Mouse (Mus musculus): ENCODE data around the gene Pde6d. TPM values are rescaled to one million over a fixed set of nuclear protein-coding genes. Genes with fewer than 3 reads are reported as not detected.
"Not testable (repeated sequence)": the region's sequence is repeated elsewhere in the genome, so short reads cannot be mapped to it uniquely, and the experiment has no call there.

Gene Pde6d
- polyA plus RNA-seq, 1 experiment from 2014 or later: 48.1 TPM

DNA sequence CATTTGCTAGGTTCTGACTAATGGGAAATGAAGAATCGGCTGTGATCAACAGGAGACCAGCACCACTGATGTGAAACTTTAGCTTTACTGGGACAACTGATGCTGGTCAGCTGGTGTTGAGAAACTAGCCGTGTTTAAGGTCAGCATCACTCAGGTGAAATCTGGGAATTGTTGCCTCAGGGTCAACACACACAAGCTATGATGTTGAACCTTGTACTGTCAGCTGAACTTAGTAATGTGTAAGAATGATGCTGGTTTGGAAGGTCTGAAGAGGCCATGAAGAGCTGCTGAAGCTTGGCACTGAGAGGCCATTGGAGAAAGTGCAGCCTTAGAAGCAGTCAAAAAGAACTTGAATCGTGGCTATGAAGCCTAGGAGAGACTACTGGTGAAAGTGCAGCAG lies 26.8 kb downstream of the Pde6d start:
- Histone ChIP-seq H3K36me3 (ENCODE audit: control insufficient read depth, insufficient read depth, low read length) (no peaks in the 10 kb centered on the region), H3K4me3 (ENCODE audit: low read depth, low read length) (no peak overlapping the region), H3K9ac (ENCODE audit: low read depth, low read length) (no peak overlapping the region), H3K4me2 (no peak overlapping the region), H3K4me1 (replicated peaks; ENCODE audit: control insufficient read depth, insufficient read depth, low read length) (peaks cover 13% of the 10 kb centered on the region), H3K27ac (ENCODE audit: low read depth, low read length) (no peak overlapping the region), H3K9me3 (ENCODE audit: control insufficient read depth, low read length) (no peaks in the 10 kb centered on the region), H3K27me3 (replicated peaks; ENCODE audit: control insufficient read depth, insufficient read depth, low read length) (no peaks in the 10 kb centered on the region)
- 82% methylated on average over 3 of the region's 3 CpGs for WGBS
- no peak for ATAC-seq (replicated peaks; ENCODE audit: low FRiP score)
- DNase-seq (ENCODE audit: low spot score): no peak

DNA sequence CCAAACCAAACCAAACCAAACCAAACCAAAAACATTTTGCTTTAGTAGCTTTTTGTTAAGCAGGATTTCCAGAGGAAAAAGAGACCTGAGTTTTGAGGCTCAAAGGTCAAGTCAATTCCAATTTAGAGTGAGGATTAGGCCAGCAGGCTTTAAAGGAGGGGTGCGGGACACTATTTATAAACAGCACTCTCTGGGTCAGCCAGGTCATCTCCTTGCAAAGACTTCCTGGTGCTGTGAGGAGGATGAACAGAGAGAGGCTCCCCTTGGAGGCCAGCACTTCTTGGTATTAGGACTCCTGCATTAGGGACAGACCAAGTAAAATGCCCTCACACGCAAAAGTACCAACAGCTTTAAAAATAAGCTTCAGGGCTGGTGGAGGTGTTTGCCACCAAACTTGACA lies 30.6 kb downstream of the Pde6d start:
- 65% methylated on average over 2 of the region's 2 CpGs for WGBS
- Histone ChIP-seq H3K4me1 (replicated peaks; ENCODE audit: control insufficient read depth, insufficient read depth, low read length) (peaks cover 8% of the 10 kb centered on the region), H3K9ac (ENCODE audit: low read depth, low read length) (no peak overlapping the region), H3K4me2 (no peak overlapping the region), H3K4me3 (ENCODE audit: low read depth, low read length) (no peak overlapping the region), H3K27me3 (replicated peaks; ENCODE audit: control insufficient read depth, insufficient read depth, low read length) (no peaks in the 10 kb centered on the region), H3K9me3 (ENCODE audit: control insufficient read depth, low read length) (no peaks in the 10 kb centered on the region), H3K36me3 (ENCODE audit: control insufficient read depth, insufficient read depth, low read length) (no peaks in the 10 kb centered on the region), H3K27ac (ENCODE audit: low read depth, low read length) (no peak overlapping the region)
- DNase-seq (ENCODE audit: low spot score): no peak
- ATAC-seq (replicated peaks; ENCODE audit: low FRiP score): no peak

DNA sequence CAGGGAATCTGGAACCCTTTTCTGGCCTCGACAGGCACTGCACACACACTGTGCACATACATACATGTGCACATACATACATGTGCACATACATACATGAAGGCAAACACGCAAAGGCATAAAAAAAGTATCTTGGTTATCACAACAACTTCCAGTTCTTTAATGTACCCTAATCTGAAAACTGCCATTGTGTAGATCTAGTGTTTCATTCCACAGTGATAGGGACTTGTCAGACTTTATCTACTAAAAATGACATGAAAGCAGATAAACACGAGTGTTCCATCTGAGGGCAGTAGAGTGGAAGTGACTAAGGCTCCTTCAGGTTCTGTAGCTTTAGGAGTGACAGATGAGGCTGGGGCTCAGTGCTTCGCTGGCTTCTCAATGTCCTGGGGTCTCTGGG lies 31.1 kb downstream of the Pde6d start:
- DNase-seq (ENCODE audit: low spot score) (no peak), ATAC-seq (replicated peaks; ENCODE audit: low FRiP score) (no peak)
- Histone ChIP-seq H3K27me3 (replicated peaks; ENCODE audit: control insufficient read depth, insufficient read depth, low read length) (no peaks in the 10 kb centered on the region), H3K27ac (ENCODE audit: low read depth, low read length) (no peak overlapping the region), H3K4me3 (ENCODE audit: low read depth, low read length) (no peak overlapping the region), H3K9me3 (ENCODE audit: control insufficient read depth, low read length) (no peaks in the 10 kb centered on the region), H3K4me2 (no peak overlapping the region), H3K36me3 (ENCODE audit: control insufficient read depth, insufficient read depth, low read length) (no peaks in the 10 kb centered on the region), H3K4me1 (replicated peaks; ENCODE audit: control insufficient read depth, insufficient read depth, low read length) (peaks cover 8% of the 10 kb centered on the region), H3K9ac (ENCODE audit: low read depth, low read length) (no peak overlapping the region)
- WGBS: 58% methylated on average over 4 of the region's 4 CpGs

DNA sequence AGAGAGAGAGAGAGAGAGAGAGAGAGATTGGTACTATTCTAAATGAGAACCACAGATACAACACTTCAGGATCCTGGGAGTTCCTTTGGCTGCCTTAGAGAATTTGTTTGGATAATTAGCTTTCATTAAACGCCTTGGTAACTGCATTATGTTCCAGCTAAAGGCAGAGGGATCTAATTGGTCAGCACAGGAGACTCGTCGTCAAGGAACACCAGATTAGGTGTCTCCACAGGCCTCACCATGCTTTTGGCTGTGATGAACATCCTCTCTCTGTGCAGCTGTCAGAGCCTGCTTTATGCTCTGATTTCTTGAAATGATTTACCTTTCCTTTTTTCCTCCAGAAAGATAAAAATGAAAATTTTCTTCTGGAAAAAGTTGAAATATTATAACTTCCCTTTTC lies 35.6 kb downstream of the Pde6d start:
- H3K36me3 ChIP-seq (ENCODE audit: control insufficient read depth, insufficient read depth, low read length): peaks cover 7% of the 10 kb centered on the region; the same call in 1 of the 2 replicates

DNA sequence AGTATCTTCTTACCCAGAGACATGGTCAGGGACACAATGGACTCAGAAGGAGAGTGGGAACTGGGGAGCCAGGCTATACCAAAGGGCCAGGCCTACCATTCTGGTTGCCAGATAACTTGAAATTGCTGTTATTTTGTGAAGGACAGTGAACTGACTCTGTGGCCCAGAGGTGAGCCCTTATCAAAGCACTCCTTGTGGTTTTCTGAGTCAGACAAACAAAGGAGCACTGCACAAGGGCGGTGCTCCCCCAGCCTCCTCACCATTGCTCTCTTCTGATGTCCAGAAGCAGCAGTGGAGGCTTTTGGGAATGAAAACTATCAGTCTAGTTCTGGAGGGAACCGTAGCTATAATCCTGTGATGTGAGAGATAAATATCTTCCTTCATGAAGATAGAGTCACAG lies 39.8 kb downstream of the Pde6d start:
- Histone ChIP-seq H3K4me2 (no peak overlapping the region), H3K4me3 (ENCODE audit: low read depth, low read length) (no peak overlapping the region), H3K36me3 (ENCODE audit: control insufficient read depth, insufficient read depth, low read length) (peaks cover 7% of the 10 kb centered on the region; the same call in 1 of the 2 replicates), H3K27me3 (replicated peaks; ENCODE audit: control insufficient read depth, insufficient read depth, low read length) (no peaks in the 10 kb centered on the region), H3K27ac (ENCODE audit: low read depth, low read length) (no peak overlapping the region), H3K9ac (ENCODE audit: low read depth, low read length) (no peak overlapping the region), H3K4me1 (replicated peaks; ENCODE audit: control insufficient read depth, insufficient read depth, low read length) (peaks cover 4% of the 10 kb centered on the region; the same call in 1 of the 2 replicates), H3K9me3 (ENCODE audit: control insufficient read depth, low read length) (no peaks in the 10 kb centered on the region)
- peak; percentile 39; the same call in 1 of the 2 replicates for ATAC-seq (replicated peaks; ENCODE audit: low FRiP score)
- WGBS: 55% methylated on average over 2 of the region's 2 CpGs
- DNase-seq (ENCODE audit: low spot score): no peak

More for the DNA sequence above, 35.6 kb downstream of the Pde6d start:
- no peak overlapping the region for H3K4me3 ChIP-seq (ENCODE audit: low read depth, low read length)
- no peak overlapping the region for H3K9ac ChIP-seq (ENCODE audit: low read depth, low read length)
- ATAC-seq (replicated peaks; ENCODE audit: low FRiP score) (no peak), DNase-seq (ENCODE audit: low spot score) (no peak)
- H3K4me1 ChIP-seq (replicated peaks; ENCODE audit: control insufficient read depth, insufficient read depth, low read length): peaks cover 9% of the 10 kb centered on the region
- H3K27me3 ChIP-seq (replicated peaks; ENCODE audit: control insufficient read depth, insufficient read depth, low read length): no peaks in the 10 kb centered on the region
- no peaks in the 10 kb centered on the region for H3K9me3 ChIP-seq (ENCODE audit: control insufficient read depth, low read length)
- WGBS: 82% methylated on average over 3 of the region's 3 CpGs
- H3K27ac ChIP-seq (ENCODE audit: low read depth, low read length): no peak overlapping the region
- no peak overlapping the region for H3K4me2 ChIP-seq

DNA sequence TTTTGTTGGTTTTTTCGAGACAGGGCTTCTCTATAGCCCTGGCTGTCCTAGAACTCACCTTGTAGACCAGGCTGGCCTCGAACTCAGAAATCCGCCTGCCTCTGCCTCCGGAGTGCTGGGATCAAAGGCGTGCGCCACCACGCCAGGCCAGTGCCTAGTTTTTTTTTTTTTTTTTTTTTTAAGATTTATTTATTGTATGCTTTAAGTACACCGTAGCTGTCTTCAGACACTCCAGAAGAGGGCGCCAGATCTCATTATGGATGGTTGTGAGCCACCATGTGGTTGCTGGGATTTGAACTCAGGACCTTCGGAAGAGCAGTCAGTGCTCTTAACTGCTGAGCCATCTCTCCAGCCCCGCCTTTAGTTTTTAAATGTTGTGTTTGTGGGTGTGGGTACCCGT lies 42.8 kb downstream of the Pde6d start:
- not testable (repeated sequence) for H3K27me3 ChIP-seq (replicated peaks; ENCODE audit: control insufficient read depth, insufficient read depth, low read length); H3K9ac ChIP-seq (ENCODE audit: low read depth, low read length); ATAC-seq (replicated peaks; ENCODE audit: low FRiP score); DNase-seq (ENCODE audit: low spot score); H3K36me3 ChIP-seq (ENCODE audit: control insufficient read depth, insufficient read depth, low read length); H3K9me3 ChIP-seq (ENCODE audit: control insufficient read depth, low read length); H3K4me2 ChIP-seq; H3K4me1 ChIP-seq (replicated peaks; ENCODE audit: control insufficient read depth, insufficient read depth, low read length); H3K27ac ChIP-seq (ENCODE audit: low read depth, low read length); H3K4me3 ChIP-seq (ENCODE audit: low read depth, low read length)
- WGBS: 84% methylated on average over 12 of the region's 12 CpGs

DNA sequence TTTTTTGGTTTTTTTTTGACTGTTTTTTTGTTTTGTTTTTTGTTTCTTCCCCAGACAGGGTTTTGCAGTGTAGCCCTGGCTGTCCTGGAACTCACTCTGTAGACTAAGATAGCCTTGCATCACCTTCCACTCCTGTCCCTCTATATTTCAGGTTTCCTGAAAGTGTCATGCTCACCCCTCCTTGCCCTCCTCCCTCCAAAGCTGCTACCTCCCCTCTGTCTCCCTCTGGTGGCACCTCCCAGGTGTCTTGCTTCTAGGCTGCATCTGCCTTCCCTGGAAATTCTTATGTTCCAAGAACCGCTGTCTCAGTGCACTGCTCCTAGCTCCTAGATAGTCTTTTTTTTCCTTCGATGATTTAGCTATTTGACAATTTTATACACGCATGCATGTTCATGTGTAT lies 44.0 kb downstream of the Pde6d start:
- no peak overlapping the region for H3K4me2 ChIP-seq
- H3K36me3 ChIP-seq (ENCODE audit: control insufficient read depth, insufficient read depth, low read length): 0 out of 2 replicates have a peak, but pooled peaks cover 5% of the 10 kb centered on the region
- H3K4me1 ChIP-seq (replicated peaks; ENCODE audit: control insufficient read depth, insufficient read depth, low read length): peaks cover 4% of the 10 kb centered on the region; the same call in 1 of the 2 replicates
- no peak overlapping the region for H3K27ac ChIP-seq (ENCODE audit: low read depth, low read length)
- DNase-seq (ENCODE audit: low spot score) (no peak), ATAC-seq (replicated peaks; ENCODE audit: low FRiP score) (no peak)
- no peak overlapping the region for H3K4me3 ChIP-seq (ENCODE audit: low read depth, low read length)
- H3K9me3 ChIP-seq (ENCODE audit: control insufficient read depth, low read length): no peaks in the 10 kb centered on the region
- WGBS: 59% methylated on average over 3 of the region's 3 CpGs
- H3K27me3 ChIP-seq (replicated peaks; ENCODE audit: control insufficient read depth, insufficient read depth, low read length): no peaks in the 10 kb centered on the region
- H3K9ac ChIP-seq (ENCODE audit: low read depth, low read length): no peak overlapping the region

DNA sequence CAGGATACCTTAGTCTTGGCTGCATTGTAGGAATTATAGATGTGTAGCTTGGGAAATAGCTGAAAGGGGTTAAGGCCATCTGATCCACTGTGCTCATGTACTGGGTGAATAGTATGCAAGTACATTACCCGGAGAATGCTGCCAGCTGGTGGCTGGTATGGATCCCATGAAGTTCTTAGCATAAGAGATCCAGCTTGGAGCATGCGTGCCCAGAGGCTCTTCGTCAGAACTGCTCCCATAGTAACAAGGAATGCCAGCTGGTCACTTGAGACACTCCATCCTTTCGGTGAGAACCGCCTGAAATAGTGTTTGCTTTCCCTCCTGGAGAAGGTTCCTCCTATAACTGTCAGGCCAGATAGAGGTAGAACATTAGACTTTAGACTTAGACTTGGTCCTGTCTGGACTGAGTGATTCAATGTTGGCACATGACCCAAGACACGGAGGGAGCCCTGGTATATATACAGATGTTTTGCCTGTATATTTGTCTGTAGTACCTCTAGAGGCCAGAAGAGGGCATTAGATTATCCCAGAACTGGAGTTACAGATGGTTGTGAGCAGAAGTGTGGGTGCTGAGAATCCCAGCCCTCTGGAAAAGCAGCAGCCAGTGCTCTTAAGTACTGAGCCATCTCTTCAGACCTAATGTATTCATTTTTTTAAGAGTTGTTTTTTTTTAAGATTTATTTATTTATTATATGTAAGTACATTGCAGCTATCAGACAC lies 48.9 kb downstream of the Pde6d start:
- Histone ChIP-seq H3K9me3 (ENCODE audit: control insufficient read depth, low read length) (no peaks in the 10 kb centered on the region), H3K4me3 (ENCODE audit: low read depth, low read length) (no peak overlapping the region), H3K36me3 (ENCODE audit: control insufficient read depth, insufficient read depth, low read length) (peaks cover 20% of the 10 kb centered on the region), H3K4me2 (no peak overlapping the region), H3K27me3 (replicated peaks; ENCODE audit: control insufficient read depth, insufficient read depth, low read length) (no peaks in the 10 kb centered on the region), H3K4me1 (replicated peaks; ENCODE audit: control insufficient read depth, insufficient read depth, low read length) (peaks cover 27% of the 10 kb centered on the region), H3K9ac (ENCODE audit: low read depth, low read length) (no peak overlapping the region), H3K27ac (ENCODE audit: low read depth, low read length) (no peak overlapping the region)
- 88% methylated on average over 6 of the region's 6 CpGs for WGBS
- DNase-seq (ENCODE audit: low spot score) (no peak), ATAC-seq (replicated peaks; ENCODE audit: low FRiP score) (no peak)

DNA sequence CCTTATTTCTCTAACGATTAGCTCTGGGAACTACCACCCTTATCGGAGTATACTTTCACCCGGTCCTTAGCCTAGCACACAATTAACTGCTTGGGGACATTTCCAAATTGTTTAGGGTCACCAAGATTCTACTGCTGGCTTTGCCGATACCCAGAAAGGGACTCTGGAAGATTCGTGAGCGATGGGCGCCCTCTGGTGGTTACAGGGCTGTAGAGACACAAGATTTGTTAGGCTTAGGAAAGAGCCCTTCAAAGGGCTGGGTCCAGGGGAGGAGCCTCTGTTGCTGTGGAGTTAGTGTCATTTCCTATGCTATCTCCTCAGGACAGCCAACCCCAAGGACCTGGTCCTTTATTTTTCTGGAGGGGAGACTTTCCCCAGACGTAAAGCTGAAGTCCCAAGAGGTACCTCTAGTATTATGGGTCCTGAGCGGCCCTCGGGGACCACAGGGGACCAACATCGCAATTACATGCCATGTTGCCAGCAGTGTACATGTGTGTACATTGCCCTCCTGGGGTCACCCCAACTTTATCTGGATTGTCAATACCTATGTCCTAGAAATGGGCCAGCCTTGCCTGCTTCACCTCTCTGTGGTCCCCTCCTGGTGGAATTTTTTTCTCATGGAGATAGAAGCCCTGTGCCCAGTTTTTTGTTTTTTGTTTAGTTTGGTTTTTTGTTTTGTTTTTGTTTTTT lies 49.9 kb downstream of the Pde6d start:
- Histone ChIP-seq H3K4me2 (no peak overlapping the region), H3K9me3 (ENCODE audit: control insufficient read depth, low read length) (no peaks in the 10 kb centered on the region), H3K4me1 (replicated peaks; ENCODE audit: control insufficient read depth, insufficient read depth, low read length) (peaks cover 27% of the 10 kb centered on the region), H3K27ac (ENCODE audit: low read depth, low read length) (peak overlapping the region; percentile 40), H3K36me3 (ENCODE audit: control insufficient read depth, insufficient read depth, low read length) (peaks cover 24% of the 10 kb centered on the region), H3K27me3 (replicated peaks; ENCODE audit: control insufficient read depth, insufficient read depth, low read length) (no peaks in the 10 kb centered on the region), H3K9ac (ENCODE audit: low read depth, low read length) (no peak overlapping the region), H3K4me3 (ENCODE audit: low read depth, low read length) (no peak overlapping the region)
- peak; percentile 65 for ATAC-seq (replicated peaks; ENCODE audit: low FRiP score)
- 26% methylated on average over 11 of the region's 11 CpGs for WGBS
- peak; percentile 91 for DNase-seq (ENCODE audit: low spot score)
